Mouse (Mus musculus): Measurements from ENCODE around the gene Il1rl2. TPM values are rescaled to one million over a fixed set of nuclear protein-coding genes. Genes with fewer than 3 reads are reported as not detected.

The Il1rl2 gene
- polyA plus RNA-seq, 1 experiment from 2014 or later, result 1.5 TPM

DNA sequence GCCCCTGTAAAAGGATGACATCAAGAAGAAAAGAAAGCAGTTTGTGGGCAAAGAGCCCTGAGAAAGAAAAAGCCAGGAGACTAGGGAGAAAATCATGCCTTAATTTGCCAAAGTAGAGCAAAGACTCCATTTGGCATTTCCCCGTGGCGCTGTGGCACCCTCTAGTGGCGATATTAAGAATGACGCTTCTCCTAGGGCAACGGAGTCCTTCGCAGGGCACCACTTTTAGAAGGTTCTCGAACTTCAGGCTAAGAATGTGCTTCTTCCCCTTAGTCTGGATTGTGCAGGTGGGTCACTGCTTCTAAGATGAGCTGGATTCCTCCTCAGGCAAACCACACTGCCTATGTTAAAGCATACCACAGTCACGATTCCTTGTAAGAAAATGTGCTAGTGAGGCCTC is 54.4 kb downstream of the Il1rl2 start:
- Histone ChIP-seq H3K4me2 (ENCODE audit: low read depth, low read length) (no peak overlapping the region), H3K27ac (ENCODE audit: low read length) (no peak overlapping the region), H3K4me3 (ENCODE audit: low read depth, low read length) (no peak overlapping the region), H3K4me1 (ENCODE audit: control insufficient read depth, low read depth, low read length) (no peaks in the 10 kb centered on the region), H3K9me3 (replicated peaks; ENCODE audit: control insufficient read depth, low read length) (no peaks in the 10 kb centered on the region), H3K36me3 (ENCODE audit: control insufficient read depth, insufficient read depth) (no peaks in the 10 kb centered on the region), H3K27me3 (ENCODE audit: control insufficient read depth, insufficient read depth, low read depth, low read length) (no peaks in the 10 kb centered on the region), H3K9ac (ENCODE audit: low read depth, low read length) (no peak overlapping the region)
- 11% methylated on average over 8 of the region's 8 CpGs for WGBS (ENCODE audit: insufficient replicate concordance)
- no peak for ATAC-seq (ENCODE audit: low read depth)

DNA sequence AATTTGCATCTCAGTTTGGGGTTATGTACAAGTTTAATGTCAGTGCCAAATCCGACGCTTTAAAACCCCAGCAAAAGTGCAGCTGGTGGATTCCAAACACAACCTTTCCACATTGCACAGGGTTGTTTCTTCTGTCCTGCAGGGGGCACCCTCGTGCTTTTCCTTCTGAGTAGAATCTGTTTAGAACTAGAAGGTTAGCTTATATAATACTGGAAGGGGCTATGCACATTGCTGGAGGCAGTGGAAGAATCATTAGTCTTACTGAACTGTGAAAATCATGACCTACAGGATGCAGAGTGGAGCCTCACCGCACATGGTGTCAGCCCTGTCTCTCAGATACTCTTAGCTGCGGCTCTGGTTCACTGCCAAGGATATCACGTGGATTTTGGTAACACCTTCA is 55.7 kb downstream of the Il1rl2 start:
- Histone ChIP-seq H3K9me3 (replicated peaks; ENCODE audit: control insufficient read depth, low read length) (no peaks in the 10 kb centered on the region), H3K27me3 (ENCODE audit: control insufficient read depth, insufficient read depth, low read depth, low read length) (no peaks in the 10 kb centered on the region), H3K4me1 (ENCODE audit: control insufficient read depth, low read depth, low read length) (no peaks in the 10 kb centered on the region), H3K27ac (ENCODE audit: low read length) (no peak overlapping the region), H3K9ac (ENCODE audit: low read depth, low read length) (no peak overlapping the region), H3K4me2 (ENCODE audit: low read depth, low read length) (no peak overlapping the region), H3K36me3 (ENCODE audit: control insufficient read depth, insufficient read depth) (no peaks in the 10 kb centered on the region), H3K4me3 (ENCODE audit: low read depth, low read length) (no peak overlapping the region)
- ATAC-seq (ENCODE audit: low read depth), result no peak
- WGBS (ENCODE audit: insufficient replicate concordance), result 39% methylated on average over 6 of the region's 6 CpGs

DNA sequence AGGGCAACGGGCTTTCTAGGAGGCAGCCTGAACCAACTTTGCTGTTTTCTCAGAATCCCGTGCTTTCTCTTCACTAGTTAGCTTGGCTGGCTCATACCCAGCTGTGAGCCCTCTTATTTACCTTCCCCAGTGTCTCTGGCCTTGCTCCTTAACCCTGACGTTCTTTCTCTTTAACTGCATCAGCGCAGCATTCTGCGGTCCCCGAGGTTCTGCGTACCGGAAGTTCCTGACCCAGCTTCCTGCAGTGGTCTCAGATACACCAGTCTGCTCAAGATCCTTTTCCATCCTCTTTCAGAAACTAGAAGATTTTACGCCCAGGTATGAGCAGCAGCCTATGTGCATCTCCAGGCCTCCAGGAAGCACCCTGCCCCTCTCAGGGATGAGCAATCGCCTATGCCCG is 56.6 kb downstream of the Il1rl2 start:
- no peaks in the 10 kb centered on the region for H3K9me3 ChIP-seq (replicated peaks; ENCODE audit: control insufficient read depth, low read length)
- no peak overlapping the region for H3K4me2 ChIP-seq (ENCODE audit: low read depth, low read length)
- no peak overlapping the region for H3K4me3 ChIP-seq (ENCODE audit: low read depth, low read length)
- no peak overlapping the region for H3K27ac ChIP-seq (ENCODE audit: low read length)
- WGBS (ENCODE audit: insufficient replicate concordance), result 64% methylated on average over 11 of the region's 11 CpGs
- no peaks in the 10 kb centered on the region for H3K36me3 ChIP-seq (ENCODE audit: control insufficient read depth, insufficient read depth)
- no peak overlapping the region for H3K9ac ChIP-seq (ENCODE audit: low read depth, low read length)
- H3K4me1 ChIP-seq (ENCODE audit: control insufficient read depth, low read depth, low read length), result no peaks in the 10 kb centered on the region
- H3K27me3 ChIP-seq (ENCODE audit: control insufficient read depth, insufficient read depth, low read depth, low read length), result no peaks in the 10 kb centered on the region
- no peak for ATAC-seq (ENCODE audit: low read depth)

DNA sequence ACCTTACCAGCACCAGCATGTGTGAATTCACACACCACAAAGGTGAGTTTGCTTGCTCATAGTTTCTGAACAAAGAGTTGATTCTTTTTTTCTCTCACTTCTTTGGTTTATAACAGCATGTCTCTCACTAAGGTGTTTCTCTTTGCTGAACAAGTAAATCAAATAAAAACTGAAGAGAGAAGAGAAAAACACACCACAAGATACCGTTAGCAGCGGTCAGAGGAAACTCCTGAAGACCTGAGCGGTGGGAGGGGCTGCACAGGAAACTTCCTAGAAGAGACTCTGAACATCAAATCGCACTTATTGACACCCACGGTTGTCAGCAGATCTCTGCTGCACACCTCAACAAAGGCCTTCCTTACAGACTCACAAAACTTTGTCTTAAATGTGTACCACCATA is 58.4 kb downstream of the Il1rl2 start:
- Histone ChIP-seq H3K27ac (ENCODE audit: low read length) (no peak overlapping the region), H3K4me1 (ENCODE audit: control insufficient read depth, low read depth, low read length) (no peaks in the 10 kb centered on the region), H3K27me3 (ENCODE audit: control insufficient read depth, insufficient read depth, low read depth, low read length) (no peaks in the 10 kb centered on the region), H3K4me3 (ENCODE audit: low read depth, low read length) (no peak overlapping the region), H3K4me2 (ENCODE audit: low read depth, low read length) (no peak overlapping the region), H3K9ac (ENCODE audit: low read depth, low read length) (no peak overlapping the region), H3K36me3 (ENCODE audit: control insufficient read depth, insufficient read depth) (no peaks in the 10 kb centered on the region), H3K9me3 (replicated peaks; ENCODE audit: control insufficient read depth, low read length) (no peaks in the 10 kb centered on the region)
- 63% methylated on average over 5 of the region's 5 CpGs for WGBS (ENCODE audit: insufficient replicate concordance)
- no peak for ATAC-seq (ENCODE audit: low read depth)

DNA sequence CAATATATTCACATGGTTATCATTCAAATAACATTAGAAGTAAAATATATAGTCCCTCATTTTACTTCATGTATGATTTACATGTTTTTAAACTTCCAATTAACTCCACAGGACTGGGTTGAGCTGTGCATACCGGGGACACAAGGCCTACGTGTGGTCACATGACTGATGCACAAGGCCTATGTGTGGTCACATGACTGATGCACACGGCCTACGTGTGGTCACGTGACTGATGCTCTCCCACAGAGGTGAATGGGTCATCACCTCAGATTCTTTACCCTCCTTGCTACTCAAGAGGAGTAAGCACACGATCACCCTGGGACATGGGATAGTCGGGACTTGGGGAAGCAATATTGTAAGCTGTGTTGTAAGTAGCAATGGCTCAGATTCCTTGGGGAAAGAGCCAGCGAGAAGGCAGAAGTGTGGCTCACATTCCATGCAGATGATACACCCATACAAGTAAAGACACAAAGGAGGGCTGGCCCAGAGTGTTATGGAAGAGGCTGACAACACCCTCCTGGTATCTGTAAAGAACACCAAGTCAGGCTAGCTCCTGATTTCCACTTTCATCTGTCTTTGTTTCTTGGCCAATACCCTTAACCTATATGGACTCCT is 60.6 kb downstream of the Il1rl2 start:
- no peak overlapping the region for H3K9ac ChIP-seq (ENCODE audit: low read depth, low read length)
- no peaks in the 10 kb centered on the region for H3K4me1 ChIP-seq (ENCODE audit: control insufficient read depth, low read depth, low read length)
- no peaks in the 10 kb centered on the region for H3K36me3 ChIP-seq (ENCODE audit: control insufficient read depth, insufficient read depth)
- no peak overlapping the region for H3K4me3 ChIP-seq (ENCODE audit: low read depth, low read length)
- H3K9me3 ChIP-seq (replicated peaks; ENCODE audit: control insufficient read depth, low read length), result no peaks in the 10 kb centered on the region
- H3K4me2 ChIP-seq (ENCODE audit: low read depth, low read length), result no peak overlapping the region
- 74% methylated on average over 8 of the region's 8 CpGs for WGBS (ENCODE audit: insufficient replicate concordance)
- H3K27me3 ChIP-seq (ENCODE audit: control insufficient read depth, insufficient read depth, low read depth, low read length), result no peaks in the 10 kb centered on the region
- no peak overlapping the region for H3K27ac ChIP-seq (ENCODE audit: low read length)
- no peak for ATAC-seq (ENCODE audit: low read depth)

DNA sequence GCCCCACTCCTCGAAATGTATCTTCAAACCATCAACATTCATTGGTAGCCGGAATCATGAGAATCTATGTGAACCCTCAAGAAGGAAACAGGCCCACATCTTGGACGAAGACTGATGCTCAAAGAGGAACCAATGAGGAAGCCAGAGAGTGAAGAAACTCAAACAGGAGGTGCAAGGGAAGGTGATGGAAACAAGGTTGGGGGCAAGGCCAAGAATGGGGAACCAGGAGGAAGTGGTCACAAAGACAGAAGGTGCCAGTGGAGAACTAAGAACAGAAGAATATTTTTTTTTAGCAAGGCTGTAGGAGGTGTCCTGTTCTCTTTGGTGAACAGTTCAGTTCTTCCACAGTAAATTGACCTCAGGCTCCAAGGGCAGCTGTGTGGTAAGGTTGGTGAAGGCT is 67.0 kb downstream of the Il1rl2 start:
- H3K9ac ChIP-seq (ENCODE audit: low read depth, low read length), result no peak overlapping the region
- H3K9me3 ChIP-seq (replicated peaks; ENCODE audit: control insufficient read depth, low read length), result no peaks in the 10 kb centered on the region
- H3K27me3 ChIP-seq (ENCODE audit: control insufficient read depth, insufficient read depth, low read depth, low read length), result no peaks in the 10 kb centered on the region
- no peak overlapping the region for H3K27ac ChIP-seq (ENCODE audit: low read length)
- no peak overlapping the region for H3K4me3 ChIP-seq (ENCODE audit: low read depth, low read length)
- H3K4me2 ChIP-seq (ENCODE audit: low read depth, low read length), result no peak overlapping the region
- ATAC-seq (ENCODE audit: low read depth), result no peak
- H3K4me1 ChIP-seq (ENCODE audit: control insufficient read depth, low read depth, low read length), result no peaks in the 10 kb centered on the region
- 41% methylated on average over 3 of the region's 3 CpGs for WGBS (ENCODE audit: insufficient replicate concordance)
- no peaks in the 10 kb centered on the region for H3K36me3 ChIP-seq (ENCODE audit: control insufficient read depth, insufficient read depth)

DNA sequence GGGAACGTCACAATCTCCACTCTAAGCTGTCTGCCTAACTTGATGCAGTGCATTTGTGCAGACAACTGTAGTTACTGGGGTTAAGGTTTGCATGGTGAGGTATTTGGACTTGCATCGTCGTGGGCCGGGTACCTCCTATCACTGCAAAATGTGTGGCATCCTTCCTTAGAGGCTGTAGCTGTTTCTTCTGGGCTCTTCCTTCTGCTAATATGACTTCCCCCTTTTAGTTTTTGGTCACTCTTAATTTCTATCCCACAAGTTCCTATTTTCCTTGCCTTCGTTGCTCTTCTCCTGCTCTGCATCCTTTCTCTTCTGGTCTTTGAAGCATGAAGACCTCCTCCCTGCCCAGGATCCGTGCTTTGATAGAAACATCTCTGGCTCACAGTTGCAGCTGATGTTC is 68.1 kb downstream of the Il1rl2 start:
- Histone ChIP-seq H3K9ac (ENCODE audit: low read depth, low read length) (no peak overlapping the region), H3K4me1 (ENCODE audit: control insufficient read depth, low read depth, low read length) (no peaks in the 10 kb centered on the region), H3K4me3 (ENCODE audit: low read depth, low read length) (no peak overlapping the region), H3K27ac (ENCODE audit: low read length) (no peak overlapping the region), H3K27me3 (ENCODE audit: control insufficient read depth, insufficient read depth, low read depth, low read length) (no peaks in the 10 kb centered on the region), H3K9me3 (replicated peaks; ENCODE audit: control insufficient read depth, low read length) (no peaks in the 10 kb centered on the region), H3K36me3 (ENCODE audit: control insufficient read depth, insufficient read depth) (no peaks in the 10 kb centered on the region), H3K4me2 (ENCODE audit: low read depth, low read length) (no peak overlapping the region)
- 42% methylated on average over 6 of the region's 6 CpGs for WGBS (ENCODE audit: insufficient replicate concordance)
- ATAC-seq (ENCODE audit: low read depth), result no peak

DNA sequence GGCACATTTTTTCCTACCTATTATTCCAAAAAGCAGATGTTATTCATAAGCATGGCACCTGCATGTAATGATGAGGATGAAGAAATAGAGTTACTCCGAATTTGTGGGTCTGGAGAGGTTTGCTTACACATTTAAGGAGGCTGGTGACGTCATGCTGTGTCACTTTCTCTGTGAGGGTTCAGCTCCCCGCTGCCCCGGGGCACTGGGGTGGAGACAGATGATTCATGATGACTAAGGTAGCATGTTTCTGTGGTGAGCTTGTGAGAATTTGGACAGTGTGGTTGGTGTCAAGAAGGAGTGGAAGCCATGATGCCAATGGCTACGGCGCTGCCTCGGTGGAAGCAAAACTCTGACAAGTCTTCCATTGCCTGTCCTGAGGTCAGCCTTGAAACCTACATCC is 68.8 kb downstream of the Il1rl2 start:
- Histone ChIP-seq H3K9ac (ENCODE audit: low read depth, low read length) (no peak overlapping the region), H3K36me3 (ENCODE audit: control insufficient read depth, insufficient read depth) (no peaks in the 10 kb centered on the region), H3K4me2 (ENCODE audit: low read depth, low read length) (no peak overlapping the region), H3K4me1 (ENCODE audit: control insufficient read depth, low read depth, low read length) (no peaks in the 10 kb centered on the region), H3K27ac (ENCODE audit: low read length) (no peak overlapping the region), H3K4me3 (ENCODE audit: low read depth, low read length) (no peak overlapping the region), H3K27me3 (ENCODE audit: control insufficient read depth, insufficient read depth, low read depth, low read length) (no peaks in the 10 kb centered on the region), H3K9me3 (replicated peaks; ENCODE audit: control insufficient read depth, low read length) (no peaks in the 10 kb centered on the region)
- no peak for ATAC-seq (ENCODE audit: low read depth)
- 65% methylated on average over 7 of the region's 7 CpGs for WGBS (ENCODE audit: insufficient replicate concordance)

DNA sequence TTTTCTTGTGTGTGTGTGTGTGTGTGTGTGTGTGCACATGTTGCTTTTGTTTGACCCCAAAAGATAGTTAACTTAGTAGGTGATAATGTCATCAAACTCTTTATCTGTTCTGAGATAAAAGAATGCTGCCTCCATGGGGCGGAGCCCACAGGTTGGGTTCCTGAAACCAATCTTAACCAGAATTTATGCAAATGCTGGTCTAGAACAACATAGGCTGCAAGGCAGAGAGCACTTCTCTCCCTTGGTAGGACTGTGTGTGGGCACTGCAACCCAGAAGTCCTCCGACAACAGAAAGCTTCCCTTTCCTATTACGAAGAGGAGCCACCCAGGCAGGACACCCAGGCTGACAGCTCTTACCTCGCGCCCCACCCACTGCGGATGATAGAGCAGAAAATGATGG is 75.2 kb downstream of the Il1rl2 start:
- no peak overlapping the region for H3K4me3 ChIP-seq (ENCODE audit: low read depth, low read length)
- no peak for ATAC-seq (ENCODE audit: low read depth)
- H3K4me2 ChIP-seq (ENCODE audit: low read depth, low read length), result no peak overlapping the region
- no peaks in the 10 kb centered on the region for H3K36me3 ChIP-seq (ENCODE audit: control insufficient read depth, insufficient read depth)
- no peak overlapping the region for H3K27ac ChIP-seq (ENCODE audit: low read length)
- WGBS (ENCODE audit: insufficient replicate concordance), result 65% methylated on average over 6 of the region's 6 CpGs
- no peaks in the 10 kb centered on the region for H3K27me3 ChIP-seq (ENCODE audit: control insufficient read depth, insufficient read depth, low read depth, low read length)
- H3K4me1 ChIP-seq (ENCODE audit: control insufficient read depth, low read depth, low read length), result no peaks in the 10 kb centered on the region; the same call in 1 of the 2 replicates
- H3K9ac ChIP-seq (ENCODE audit: low read depth, low read length), result no peak overlapping the region
- H3K9me3 ChIP-seq (replicated peaks; ENCODE audit: control insufficient read depth, low read length), result no peaks in the 10 kb centered on the region

Data from liver, embryonic 16.5 days (tissue).